Mouse (Mus musculus): Measurements from ENCODE around the gene Spata2l. TPM values are rescaled to one million over a fixed set of nuclear protein-coding genes. Genes with fewer than 3 reads are reported as not detected.

Gene Spata2l
- total RNA-seq (2012; rRNA removed): 1.2 and 1.9 TPM in 2 replicates
- polyA plus RNA-seq (2012; ENCODE audit: insufficient read depth in 1 of 2, insufficient read length in 2 of 2, low read depth in 1 of 2, low replicate concordance in 2 of 2, missing spikeins in 1 of 2): 1 to 10 TPM in 1 of 2 experiments, not detected in 1; 3.1 TPM

- Histone ChIP-seq H3K36me3 (ENCODE audit: control insufficient read depth in 1 of 2, insufficient read depth in 2 of 2, low read length in 2 of 2) (no peaks in the 10 kb centered on the region; a peak in 1 of 4 replicates), H3K79me2 (ENCODE audit: control insufficient read depth, insufficient read depth, low read length, poor library complexity) (no peaks in the 10 kb centered on the region; the same call in 1 of the 2 replicates), H3K4me3 (ENCODE audit: control insufficient read depth in 1 of 2, insufficient read depth in 1 of 2, low read depth in 2 of 2, low read length in 2 of 2) (peak within 1 kb of the TSS; percentile 78 to 90), H3K27me3 (ENCODE audit: control insufficient read depth in 1 of 2, insufficient read depth in 2 of 2, low read length in 2 of 2) (no peaks in the 10 kb centered on the region; a peak in 1 of 4 replicates), H3K4me1 (ENCODE audit: control insufficient read depth in 1 of 2, insufficient read depth in 2 of 2, low read length in 2 of 2) (peaks cover 0 to 9% of the 10 kb centered on the region in 2 experiments; a peak in 1 of 4 replicates), H3K27ac (ENCODE audit: control insufficient read depth, low read depth, low read length) (no peak within 1 kb of the TSS), H3K9ac (ENCODE audit: control insufficient read depth, low read depth, low read length, poor library complexity, severe bottlenecking) (peak within 1 kb of the TSS; percentile 71), H3K9me3 (replicated peaks; ENCODE audit: insufficient read depth, low read length) (no peaks in the 10 kb centered on the region)
- TF ChIP-seq MEF2A (IDR thresholded peaks at IDR 0.05; ENCODE audit: extremely low read depth, insufficient replicate concordance, low read depth, low read length, poor library complexity, severe bottlenecking) (no peak), JUND (IDR thresholded peaks at IDR 0.05; ENCODE audit: low read depth, low read length) (no peak), SIN3A (IDR thresholded peaks at IDR 0.05; ENCODE audit: low read length) (peak; percentile 50; the same call in 1 of the 2 replicates), TAL1 (IDR thresholded peaks at IDR 0.05; ENCODE audit: low read length) (no peak), BHLHE40 (IDR thresholded peaks at IDR 0.05; ENCODE audit: borderline replicate concordance, low read depth, low read length) (no peak), CHD1 (IDR thresholded peaks at IDR 0.05; ENCODE audit: low read depth, low read length) (no peak), UBTF (IDR thresholded peaks at IDR 0.05; ENCODE audit: borderline replicate concordance, insufficient read depth, low read depth, low read length) (no peak), MAFK (IDR thresholded peaks at IDR 0.05; ENCODE audit: borderline replicate concordance, low read depth, low read length) (no peak), ELF1 (IDR thresholded peaks at IDR 0.05; ENCODE audit: low read depth, low read length) (peak; percentile 49; the same call in 1 of the 2 replicates), ZMIZ1 (IDR thresholded peaks at IDR 0.05; ENCODE audit: low read depth, low read length) (peak; percentile 45; the same call in 1 of the 2 replicates), MAZ (IDR thresholded peaks at IDR 0.05; ENCODE audit: low read depth, low read length) (no peak), CTCF (IDR thresholded peaks at IDR 0.05 in 2 of 3, conservative IDR thresholded peaks at IDR 0.05 in 1 of 3; ENCODE audit: control insufficient read depth in 1 of 3, insufficient read depth in 1 of 3, low read depth in 2 of 3, low read length in 3 of 3, poor library complexity in 1 of 3, severe bottlenecking in 1 of 3) (peak; percentile 9 to 45 (median 39); a peak in 4 of 6 replicates), GABPA (IDR thresholded peaks at IDR 0.05; ENCODE audit: low read depth, low read length) (no peak), GATA1 (IDR thresholded peaks at IDR 0.05; ENCODE audit: low read depth, low read length) (no peak), RAD21 (IDR thresholded peaks at IDR 0.05; ENCODE audit: low read depth, low read length) (no peak), POLR2AphosphoS2 (IDR thresholded peaks at IDR 0.05; ENCODE audit: low read length) (peak; percentile 30; the same call in 1 of the 2 replicates), E2F4 (IDR thresholded peaks at IDR 0.05; ENCODE audit: borderline replicate concordance, low read depth, low read length) (no peak), MAX (IDR thresholded peaks at IDR 0.05; ENCODE audit: low read length) (no peak), ZC3H11A (IDR thresholded peaks at IDR 0.05; ENCODE audit: low read depth, low read length) (no peak), SMC3 (IDR thresholded peaks at IDR 0.05; ENCODE audit: low read depth, low read length) (no peak), TCF12 (IDR thresholded peaks at IDR 0.05; ENCODE audit: low read depth, low read length) (no peak), POLR2A (IDR thresholded peaks at IDR 0.05; ENCODE audit: control insufficient read depth in 1 of 2, insufficient read depth in 1 of 2, low read depth in 1 of 2, low read length in 2 of 2, poor library complexity in 1 of 2) (no peak; a peak in 1 of 4 replicates), RCOR1 (IDR thresholded peaks at IDR 0.05; ENCODE audit: low read depth, low read length) (no peak), POLR2AphosphoS5 (IDR thresholded peaks at IDR 0.05; ENCODE audit: borderline replicate concordance, low read depth, low read length) (no peak), MYC (IDR thresholded peaks at IDR 0.05; ENCODE audit: low read depth, low read length) (no peak), TBP (IDR thresholded peaks at IDR 0.05; ENCODE audit: low read depth, low read length) (0 out of 2 replicates have a peak, but pooled peaks have one; percentile 32), MYB (IDR thresholded peaks at IDR 0.05; ENCODE audit: low read depth, low read length) (no peak), EP300 (IDR thresholded peaks at IDR 0.05; ENCODE audit: low read depth in 1 of 2, low read length in 2 of 2) (no peak), KAT2A (conservative IDR thresholded peaks at IDR 0.05; ENCODE audit: low read depth, low read length) (no peak), ZKSCAN1 (IDR thresholded peaks at IDR 0.05; ENCODE audit: low read depth, low read length) (no peak), CHD2 (IDR thresholded peaks at IDR 0.05; ENCODE audit: low read length) (no peak), ZNF384 (IDR thresholded peaks at IDR 0.05; ENCODE audit: low read depth, low read length) (no peak), HCFC1 (IDR thresholded peaks at IDR 0.05; ENCODE audit: low read depth, low read length) (peak; percentile 55; the same call in 1 of the 2 replicates), MXI1 (IDR thresholded peaks at IDR 0.05; ENCODE audit: low read depth, low read length) (peak; percentile 19; the same call in 1 of the 2 replicates)
- peak; percentile 92 for DNase-seq (ENCODE audit: low read depth, low spot score)
Measured at GRCm38 (mm10) chr8:123235520-123236497, at the start of gene Spata2l. Gene Spata2l, minus strand, starts transcription at chr8:123236233.
